Mouse (Mus musculus) layer of hippocampus, postnatal 14 days (tissue): ENCODE data around the gene Med20. TPM values are rescaled to one million over a fixed set of nuclear protein-coding genes. Genes with fewer than 3 reads are reported as not detected.
"Not testable (repeated sequence)": the region's sequence is repeated elsewhere in the genome, so short reads cannot be mapped to it uniquely, and the experiment has no call there.

Experiments used
- DNase-seq, 2 experiments: peaks; one replicate each; pipeline ENCODE4 v3.0.0; 2021 to 2022; ENCODE audit warnings: low spot score in 2 of 2, mixed read lengths in 1 of 2
- total RNA-seq, 2 experiments: library from RNA; stranded (reverse); gene quantifications; 2 replicates each; pipeline ENCODE4 v1.2.3; 2021

The Med20 gene
- total RNA-seq, 2 experiments from 2014 or later = 26.3 to 32.3 TPM

- DNase-seq = no peak
These were observed 13.7 kb downstream of the Med20 start for GRCm38 (mm10) chr17:47625088-47625487.

GRCm38 (mm10) chr17:47626031-47626430 is 14.6 kb downstream of the Med20 start:
- DNase-seq = no peak

- DNase-seq = no peak
These were observed 16.4 kb downstream of the Med20 start for GRCm38 (mm10) chr17:47627791-47628190.

- DNase-seq = peak; percentile 94 to 95
These were observed 17.7 kb downstream of the Med20 start for GRCm38 (mm10) chr17:47628851-47629676.

- DNase-seq = peak in 1 of 2 experiments; percentile 47
These were observed 18.6 kb downstream of the Med20 start for GRCm38 (mm10) chr17:47629717-47630677.

- no peak for DNase-seq
These were observed 19.3 kb downstream of the Med20 start, which contains the start of gene Usp49 for GRCm38 (mm10) chr17:47630678-47631065. Usp49 (plus strand) TSS chr17:47630690.

GRCm38 (mm10) chr17:47632181-47632840 is 20.9 kb downstream of the Med20 start:
- no peak for DNase-seq

- no peak for DNase-seq
These were observed 22.8 kb downstream of the Med20 start for GRCm38 (mm10) chr17:47633999-47634770.

GRCm38 (mm10) chr17:47642992-47643391 is 31.6 kb downstream of the Med20 start:
- DNase-seq = no peak

GRCm38 (mm10) chr17:47646683-47647082 is 35.3 kb downstream of the Med20 start:
- peak; percentile 41 to 65 for DNase-seq

- no peak for DNase-seq
These were observed 37.6 kb downstream of the Med20 start for GRCm38 (mm10) chr17:47648966-47649365.

GRCm38 (mm10) chr17:47651953-47652352 is 40.6 kb downstream of the Med20 start:
- DNase-seq = no peak

- not testable (repeated sequence) for DNase-seq
These were observed 43.0 kb downstream of the Med20 start for GRCm38 (mm10) chr17:47654346-47654745.

GRCm38 (mm10) chr17:47655697-47656096 is 44.3 kb downstream of the Med20 start:
- no peak for DNase-seq

GRCm38 (mm10) chr17:47657901-47658300 is 46.5 kb downstream of the Med20 start:
- DNase-seq = no peak

- DNase-seq = no peak
These were observed 47.4 kb downstream of the Med20 start for GRCm38 (mm10) chr17:47658741-47659243.

GRCm38 (mm10) chr17:47663009-47663713 is 51.8 kb downstream of the Med20 start:
- no peak for DNase-seq

GRCm38 (mm10) chr17:47664474-47664873 is 53.1 kb downstream of the Med20 start:
- DNase-seq = no peak

- no peak for DNase-seq
These were observed 57.8 kb downstream of the Med20 start for GRCm38 (mm10) chr17:47669166-47669565.

- no peak for DNase-seq
These were observed 60.6 kb downstream of the Med20 start for GRCm38 (mm10) chr17:47671988-47672310.
